Mouse (Mus musculus): ENCODE measurements around the gene Plxnb1.

GRCm38 (mm10) chr9:109096251-109096661 lies 1.1 kb downstream of the Plxnb1 start:
- no peak for TF ChIP-seq CTCF (IDR thresholded peaks at IDR 0.05; ENCODE audit: extremely low read depth, insufficient read depth, low read length)
- 0 out of 2 replicates have a peak, but pooled peaks have one; percentile 15 for TF ChIP-seq POLR2A (IDR thresholded peaks at IDR 0.05; ENCODE audit: extremely low read depth, insufficient read depth, low read length)

Measured in cortical plate, adult 2 months (tissue).